ENCODE assay signal across 10 mouse cellular contexts in the genomic region with DNA sequence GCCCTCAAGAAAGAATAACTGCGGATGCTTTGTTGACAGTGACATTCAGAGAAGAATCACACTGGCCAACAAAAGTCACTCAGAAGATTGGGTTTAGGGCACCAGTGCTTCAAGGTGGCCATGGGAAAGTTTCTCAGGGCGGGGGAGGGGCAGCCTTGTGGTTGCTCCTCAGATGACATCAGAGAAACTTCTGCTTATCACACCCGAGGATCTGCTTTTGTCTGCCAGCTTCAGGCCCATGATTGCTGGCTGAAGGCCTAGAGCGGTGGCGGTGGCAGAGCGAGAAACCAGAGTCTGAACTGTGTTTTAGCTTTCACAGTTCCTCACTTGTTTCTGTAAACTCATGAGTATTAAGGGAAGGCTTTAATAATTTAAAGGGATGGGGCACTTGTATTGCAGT. TPM values are rescaled to one million over a fixed set of nuclear protein-coding genes. Genes with fewer than 3 reads are reported as not detected.
DNase-seq lines count a peak whose midpoint lies in the region; ATAC-seq and TF ChIP-seq lines count a peak whose summit lies in the region.
"Had no signal": no experiment of that assay in that cellular context is flagged by ENCODE, and none has a peak within 500 bp of the region (broad histone marks: within the 10 kb centered on the region; RNA-seq: fewer than 3 reads in every experiment).

No protein-coding gene starts in this region.

- 31% methylated on average over 6 of the region's 6 CpGs for WGBS in liver, postnatal 0 days (ENCODE audit: insufficient replicate concordance)
- 32% methylated on average over 6 of the region's 6 CpGs for WGBS in liver, embryonic 11.5 days
- WGBS in lung, adult 2 months: 27% methylated on average over 6 of the region's 6 CpGs
- 75% methylated on average over 6 of the region's 6 CpGs for WGBS in midbrain, embryonic 13.5 days

- H3K4me2 ChIP-seq in liver, postnatal 0 days (ENCODE audit: low read depth, low read length): no peak overlapping the region
- H3K4me2 ChIP-seq in liver, embryonic 11.5 days: no peak overlapping the region
- no peak overlapping the region for H3K4me2 ChIP-seq in midbrain, embryonic 13.5 days (replicated peaks)
- H3K4me2 ChIP-seq: lung, embryonic 15.5 days; stomach, embryonic 15.5 days had no signal

- H3K27ac ChIP-seq in liver, postnatal 0 days (ENCODE audit: low read depth): no peak overlapping the region
- H3K27ac ChIP-seq in liver, embryonic 11.5 days (ENCODE audit: low read depth, low read length): no peak overlapping the region
- H3K27ac ChIP-seq in midbrain, embryonic 13.5 days: no peak overlapping the region
- H3K27ac ChIP-seq: lung, embryonic 15.5 days; stomach, embryonic 15.5 days had no signal

- no peaks in the 10 kb centered on the region for H3K27me3 ChIP-seq in liver, postnatal 0 days (ENCODE audit: insufficient read depth, low read length)
- H3K27me3 ChIP-seq in liver, embryonic 11.5 days (replicated peaks; ENCODE audit: control insufficient read depth, insufficient read depth, low read length): no peaks in the 10 kb centered on the region
- H3K27me3 ChIP-seq in midbrain, embryonic 13.5 days: no peaks in the 10 kb centered on the region; the same call in 1 of the 2 replicates
- H3K27me3 ChIP-seq: lung, embryonic 15.5 days; stomach, embryonic 15.5 days had no signal

- H3K4me3 ChIP-seq in liver, postnatal 0 days (ENCODE audit: low read depth, low read length): no peak overlapping the region
- no peak overlapping the region for H3K4me3 ChIP-seq in liver, embryonic 11.5 days (ENCODE audit: low read depth, low read length)
- H3K4me3 ChIP-seq in lung, adult 2 months (replicated peaks; ENCODE audit: extremely low read depth, low read depth, low read length): no peak overlapping the region
- H3K4me3 ChIP-seq in midbrain, embryonic 13.5 days (replicated peaks): no peak overlapping the region
- H3K4me3 ChIP-seq: lung, embryonic 15.5 days; stomach, embryonic 15.5 days had no signal

- TF ChIP-seq POLR2A in lung, adult 2 months (IDR thresholded peaks at IDR 0.05; ENCODE audit: borderline replicate concordance, extremely low read depth, low read depth, low read length): no peak

- H3K9ac ChIP-seq in liver, postnatal 0 days (replicated peaks): no peak overlapping the region
- no peak overlapping the region for H3K9ac ChIP-seq in liver, embryonic 11.5 days (ENCODE audit: low read depth, low read length)
- H3K9ac ChIP-seq in midbrain, embryonic 13.5 days (replicated peaks): no peak overlapping the region
- H3K9ac ChIP-seq: lung, embryonic 15.5 days; stomach, embryonic 15.5 days had no signal

- no peak for TF ChIP-seq CTCF in liver, postnatal 0 days (IDR thresholded peaks at IDR 0.05; ENCODE audit: low read depth)
- no peak for TF ChIP-seq CTCF in lung, adult 2 months (IDR thresholded peaks at IDR 0.05; ENCODE audit: insufficient read depth, low read length)

- no peaks in the 10 kb centered on the region for H3K9me3 ChIP-seq in liver, postnatal 0 days (ENCODE audit: low read length)
- H3K9me3 ChIP-seq in liver, embryonic 11.5 days (ENCODE audit: control insufficient read depth, low read length): no peaks in the 10 kb centered on the region
- H3K9me3 ChIP-seq in midbrain, embryonic 13.5 days: no peaks in the 10 kb centered on the region
- H3K9me3 ChIP-seq: lung, embryonic 15.5 days; stomach, embryonic 15.5 days had no signal

- peak; percentile 35 to 70 for DNase-seq in adrenal gland, adult (ENCODE audit: inconsistent age in 2 of 2, low spot score in 1 of 2)
- no peak for DNase-seq in adrenal gland, adult 8-10 months
- DNase-seq in liver, postnatal 0 days: peak; percentile 44
- no peak for DNase-seq in liver, embryonic 11.5 days (ENCODE audit: low spot score)
- DNase-seq in lung, adult 2 months: peak; percentile 49
- peak; percentile 89 for DNase-seq in thymus, postnatal 0 days (ENCODE audit: low spot score)
- no peak for DNase-seq in testis, postnatal 14 days (ENCODE audit: low spot score)

- TF ChIP-seq EP300 in liver, postnatal 0 days (IDR thresholded peaks at IDR 0.05; ENCODE audit: low read depth): no peak

- ATAC-seq in liver, postnatal 0 days: no peak
- ATAC-seq in liver, embryonic 11.5 days (replicated peaks; ENCODE audit: low FRiP score): no peak
- ATAC-seq in midbrain, embryonic 13.5 days: no peak

- 0 out of 2 replicates have a peak, but pooled peaks cover 3% of the 10 kb centered on the region for H3K4me1 ChIP-seq in liver, postnatal 0 days (ENCODE audit: insufficient read depth)
- H3K4me1 ChIP-seq in liver, embryonic 11.5 days (replicated peaks; ENCODE audit: control insufficient read depth, insufficient read depth, low read length): no peaks in the 10 kb centered on the region
- H3K4me1 ChIP-seq in lung, adult 2 months (ENCODE audit: control insufficient read depth, insufficient read depth, low read length): peaks cover 12% of the 10 kb centered on the region
- H3K4me1 ChIP-seq in midbrain, embryonic 13.5 days (replicated peaks): peaks cover 8% of the 10 kb centered on the region
- H3K4me1 ChIP-seq: stomach, embryonic 15.5 days had no signal

- H3K36me3 ChIP-seq in liver, postnatal 0 days (replicated peaks; ENCODE audit: insufficient read depth, low read length): no peaks in the 10 kb centered on the region
- no peaks in the 10 kb centered on the region for H3K36me3 ChIP-seq in liver, embryonic 11.5 days (ENCODE audit: control insufficient read depth, insufficient read depth, low read length)
- H3K36me3 ChIP-seq in midbrain, embryonic 13.5 days: no peaks in the 10 kb centered on the region
- H3K36me3 ChIP-seq: lung, embryonic 15.5 days; stomach, embryonic 15.5 days had no signal

RNA-seq across cellular contexts. Expression of a gene that starts 13.6 kb away (rescaled TPM):
- total RNA-seq in adrenal gland, adult 8-10 months (2022): 10 to 100 TPM; 11.8 to 20.1 (median 17.1) TPM
- 2.3 and 2.4 TPM in 2 replicates for polyA plus RNA-seq in liver, postnatal 0 days (2015; fragmentation: Nextera tagmentation; extraction: Ambion mirVana)
- 5.7 and 6.4 TPM in 2 replicates for polyA plus RNA-seq in liver, embryonic 11.5 days (2014; fragmentation: Nextera tagmentation; extraction: Ambion mirVana)
- polyA plus RNA-seq in lung, adult 2 months (2012; rRNA removed): 39.2 and 41.8 TPM in 2 replicates
- polyA plus RNA-seq in thymus, postnatal 0 days (2015; fragmentation: Nextera tagmentation; extraction: Ambion mirVana): 37.1 and 40.4 TPM in 2 replicates
- 3.9 and 5.5 TPM in 2 replicates for polyA plus RNA-seq in midbrain, embryonic 13.5 days (2015; fragmentation: Nextera tagmentation; extraction: Ambion mirVana)

RNA-seq across cellular contexts. Expression of a gene that starts 52.0 kb away (rescaled TPM):
- total RNA-seq in adrenal gland, adult 8-10 months (2022): under 1 TPM in 1 of 4 experiments, not detected in 3; 0.09 TPM
- 40.7 and 42.3 TPM in 2 replicates for polyA plus RNA-seq in liver, postnatal 0 days (2015; fragmentation: Nextera tagmentation; extraction: Ambion mirVana)
- polyA plus RNA-seq in liver, embryonic 11.5 days (2014; fragmentation: Nextera tagmentation; extraction: Ambion mirVana): 0.58 and 0.94 TPM in 2 replicates
- 15.5 and 18.4 TPM in 2 replicates for polyA plus RNA-seq in lung, adult 2 months (2012; rRNA removed)
- 11.6 and 12.5 TPM in 2 replicates for polyA plus RNA-seq in thymus, postnatal 0 days (2015; fragmentation: Nextera tagmentation; extraction: Ambion mirVana)
- 0.05 and 0.26 TPM in 2 replicates for polyA plus RNA-seq in midbrain, embryonic 13.5 days (2015; fragmentation: Nextera tagmentation; extraction: Ambion mirVana)

Comparison
In these comparisons a context has a peak if more than half of its experiments do, and no peak if none do; other contexts are left out.
1. DNase-seq: peak in adrenal gland, adult (2 of 2), liver, postnatal 0 days (single experiment), lung, adult 2 months (single experiment) and thymus, postnatal 0 days (single experiment); none in adrenal gland, adult 8-10 months (single experiment), liver, embryonic 11.5 days (single experiment) and testis, postnatal 14 days (single experiment).